Mouse (Mus musculus): ENCODE data around the gene Gapvd1. TPM values are rescaled to one million over a fixed set of nuclear protein-coding genes. Genes with fewer than 3 reads are reported as not detected.
"Not testable (repeated sequence)": the region's sequence is repeated elsewhere in the genome, so short reads cannot be mapped to it uniquely, and the experiment has no call there.

The Gapvd1 gene
- polyA plus RNA-seq, 1 experiment from 2014 or later, result 39.0 TPM

- H3K36me3 ChIP-seq (replicated peaks; ENCODE audit: insufficient read depth, low read length), result no peaks in the 10 kb centered on the region
- H3K27ac ChIP-seq (ENCODE audit: low read depth), result no peak overlapping the region
- H3K4me1 ChIP-seq (ENCODE audit: insufficient read depth), result no peaks in the 10 kb centered on the region
- WGBS (ENCODE audit: insufficient replicate concordance), result 56% methylated on average over 12 of the region's 12 CpGs
- no peaks in the 10 kb centered on the region for H3K9me3 ChIP-seq (ENCODE audit: low read length)
- no peaks in the 10 kb centered on the region for H3K27me3 ChIP-seq (ENCODE audit: insufficient read depth, low read length)
- ATAC-seq (no peak), DNase-seq (no peak)
- TF ChIP-seq EP300 (IDR thresholded peaks at IDR 0.05; ENCODE audit: low read depth) (no peak), CTCF (IDR thresholded peaks at IDR 0.05; ENCODE audit: low read depth) (no peak)
- H3K4me3 ChIP-seq (ENCODE audit: low read depth, low read length), result no peak overlapping the region
- H3K9ac ChIP-seq (replicated peaks), result no peak overlapping the region
- no peak overlapping the region for H3K4me2 ChIP-seq (ENCODE audit: low read depth, low read length)
Measured at GRCm38 (mm10) chr2:34764801-34765200, 9.8 kb upstream of the Gapvd1 start.

GRCm38 (mm10) chr2:34762872-34763271 is 7.8 kb upstream of the Gapvd1 start:
- TF ChIP-seq CTCF (IDR thresholded peaks at IDR 0.05; ENCODE audit: low read depth) (no peak), EP300 (IDR thresholded peaks at IDR 0.05; ENCODE audit: low read depth) (no peak)
- Histone ChIP-seq H3K27me3 (ENCODE audit: insufficient read depth, low read length) (no peaks in the 10 kb centered on the region), H3K4me2 (ENCODE audit: low read depth, low read length) (no peak overlapping the region; the same call in 1 of the 2 replicates), H3K9me3 (ENCODE audit: low read length) (no peaks in the 10 kb centered on the region), H3K27ac (ENCODE audit: low read depth) (0 out of 2 replicates have a peak overlapping the region, but pooled peaks have one; percentile 13), H3K36me3 (replicated peaks; ENCODE audit: insufficient read depth, low read length) (no peaks in the 10 kb centered on the region), H3K4me3 (ENCODE audit: low read depth, low read length) (no peak overlapping the region), H3K9ac (replicated peaks) (no peak overlapping the region), H3K4me1 (ENCODE audit: insufficient read depth) (no peaks in the 10 kb centered on the region)
- DNase-seq, result no peak
- no peak for ATAC-seq
- 69% methylated on average over 2 of the region's 2 CpGs for WGBS (ENCODE audit: insufficient replicate concordance)

- peak overlapping the region; percentile 6; the same call in 1 of the 2 replicates for H3K4me2 ChIP-seq (ENCODE audit: low read depth, low read length)
- DNase-seq (no peak), ATAC-seq (peak; percentile 86)
- H3K27me3 ChIP-seq (ENCODE audit: insufficient read depth, low read length), result no peaks in the 10 kb centered on the region
- H3K4me3 ChIP-seq (ENCODE audit: low read depth, low read length), result no peak overlapping the region
- H3K27ac ChIP-seq (ENCODE audit: low read depth), result no peak overlapping the region
- no peaks in the 10 kb centered on the region for H3K4me1 ChIP-seq (ENCODE audit: insufficient read depth)
- WGBS (ENCODE audit: insufficient replicate concordance), result 55% methylated on average over 2 of the region's 2 CpGs
- no peaks in the 10 kb centered on the region for H3K9me3 ChIP-seq (ENCODE audit: low read length)
- no peaks in the 10 kb centered on the region for H3K36me3 ChIP-seq (replicated peaks; ENCODE audit: insufficient read depth, low read length)
- TF ChIP-seq CTCF (IDR thresholded peaks at IDR 0.05; ENCODE audit: low read depth), result no peak
- peak; percentile 96 for TF ChIP-seq EP300 (IDR thresholded peaks at IDR 0.05; ENCODE audit: low read depth)
- no peak overlapping the region for H3K9ac ChIP-seq (replicated peaks)
Measured at GRCm38 (mm10) chr2:34762174-34762573, 7.1 kb upstream of the Gapvd1 start.

GRCm38 (mm10) chr2:34761272-34761671 is 6.2 kb upstream of the Gapvd1 start:
- not testable (repeated sequence) for H3K4me1 ChIP-seq (ENCODE audit: insufficient read depth); H3K9me3 ChIP-seq (ENCODE audit: low read length); H3K36me3 ChIP-seq (replicated peaks; ENCODE audit: insufficient read depth, low read length); H3K27ac ChIP-seq (ENCODE audit: low read depth); H3K4me3 ChIP-seq (ENCODE audit: low read depth, low read length); DNase-seq; H3K9ac ChIP-seq (replicated peaks); ATAC-seq; H3K27me3 ChIP-seq (ENCODE audit: insufficient read depth, low read length); H3K4me2 ChIP-seq (ENCODE audit: low read depth, low read length)
- WGBS (ENCODE audit: insufficient replicate concordance), result 90% methylated on average over 5 of the region's 5 CpGs

GRCm38 (mm10) chr2:34757341-34757740 is 2.3 kb upstream of the Gapvd1 start:
- DNase-seq, result no peak
- no peaks in the 10 kb centered on the region for H3K36me3 ChIP-seq (replicated peaks; ENCODE audit: insufficient read depth, low read length)
- no peak overlapping the region for H3K4me2 ChIP-seq (ENCODE audit: low read depth, low read length)
- TF ChIP-seq CTCF (IDR thresholded peaks at IDR 0.05; ENCODE audit: low read depth) (no peak), EP300 (IDR thresholded peaks at IDR 0.05; ENCODE audit: low read depth) (no peak)
- H3K4me1 ChIP-seq (ENCODE audit: insufficient read depth), result peaks cover 6% of the 10 kb centered on the region
- WGBS (ENCODE audit: insufficient replicate concordance), result 59% methylated on average over 1 of the region's 1 CpGs
- no peak overlapping the region for H3K27ac ChIP-seq (ENCODE audit: low read depth)
- H3K4me3 ChIP-seq (ENCODE audit: low read depth, low read length), result no peak overlapping the region
- no peak for ATAC-seq
- no peak overlapping the region for H3K9ac ChIP-seq (replicated peaks)
- H3K9me3 ChIP-seq (ENCODE audit: low read length), result no peaks in the 10 kb centered on the region
- H3K27me3 ChIP-seq (ENCODE audit: insufficient read depth, low read length), result no peaks in the 10 kb centered on the region

- H3K9ac ChIP-seq (replicated peaks), result peak overlapping the region; percentile 97
- DNase-seq (peak; percentile 93), ATAC-seq (peak; percentile 92)
- no peak for TF ChIP-seq CTCF (IDR thresholded peaks at IDR 0.05; ENCODE audit: low read depth)
- no peak for TF ChIP-seq EP300 (IDR thresholded peaks at IDR 0.05; ENCODE audit: low read depth)
- H3K36me3 ChIP-seq (replicated peaks; ENCODE audit: insufficient read depth, low read length), result no peaks in the 10 kb centered on the region
- peak overlapping the region; percentile 84 for H3K4me2 ChIP-seq (ENCODE audit: low read depth, low read length)
- H3K4me3 ChIP-seq (ENCODE audit: low read depth, low read length), result peak overlapping the region; percentile 81
- H3K27ac ChIP-seq (ENCODE audit: low read depth), result peak overlapping the region; percentile 97
- H3K27me3 ChIP-seq (ENCODE audit: insufficient read depth, low read length), result no peaks in the 10 kb centered on the region
- under 1% methylated on average over 43 of the region's 106 CpGs for WGBS (ENCODE audit: insufficient replicate concordance)
- peaks cover 24% of the 10 kb centered on the region for H3K4me1 ChIP-seq (ENCODE audit: insufficient read depth)
- no peaks in the 10 kb centered on the region for H3K9me3 ChIP-seq (ENCODE audit: low read length)
Measured at GRCm38 (mm10) chr2:34753811-34754550, 1.1 kb downstream of the Gapvd1 start.

All from liver, postnatal 0 days (tissue).